Mouse (Mus musculus) adrenal gland, postnatal 0 days (tissue): ENCODE data around the gene Wdr17. TPM values are rescaled to one million over a fixed set of nuclear protein-coding genes. Genes with fewer than 3 reads are reported as not detected.

ENCODE experiments used
- polyA plus RNA-seq: library from polyadenylated mRNA; unstranded; fragments of >200 nt; fragmentation: Nextera tagmentation; extraction: Ambion mirVana; gene quantifications from 2 replicates; pipeline ENCODE4 v1.2.1, GENCODE M21; 2015

The Wdr17 gene
- polyA plus RNA-seq: 0.55 and 1.2 TPM in 2 replicates

DNA sequence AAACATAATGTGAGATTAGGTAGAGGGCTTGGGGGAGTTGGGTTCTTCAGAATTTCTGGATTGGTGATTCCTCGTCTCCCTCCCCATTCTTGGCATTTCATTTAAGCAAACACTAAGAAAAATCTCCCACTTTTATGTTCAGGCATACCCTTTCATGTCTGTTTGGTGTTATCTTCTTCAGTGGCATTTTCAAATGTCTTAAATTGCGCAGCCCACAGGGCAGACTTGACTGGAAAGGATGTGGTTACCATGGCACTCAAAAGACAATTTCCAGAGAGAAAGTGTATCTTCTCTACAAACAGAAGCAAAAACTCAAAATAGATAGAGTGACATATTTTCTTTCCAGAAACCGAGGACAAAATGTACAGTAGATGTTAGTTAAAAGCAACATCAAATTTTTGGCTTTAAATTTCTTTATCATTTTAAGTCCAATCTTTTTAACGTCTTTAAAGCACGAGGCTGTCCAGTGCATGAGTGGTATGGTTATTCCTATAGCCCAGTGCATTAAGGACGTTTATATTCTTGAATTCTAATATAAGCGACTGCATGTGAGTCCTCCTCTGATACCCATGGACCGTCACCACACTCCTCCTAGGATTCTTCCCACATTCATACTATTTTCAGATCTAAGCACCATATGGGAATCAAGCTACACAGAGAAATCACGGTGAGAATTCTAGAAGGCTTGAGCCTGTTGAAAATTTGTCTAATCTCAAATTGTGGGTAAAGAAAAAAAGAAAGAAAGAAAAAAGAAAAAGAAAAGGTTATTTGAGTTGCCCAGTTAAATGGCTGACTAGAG lies at the start of gene Wdr17:
TSS of gene Wdr17 (minus strand) at position 198 of the 799 bp plus-strand sequence.

GRCm38 (mm10) chr8:54600671-54601251 lies 286.2 kb downstream of the Wdr17 start, which contains the start of gene Spata4:
TSS of gene Spata4 (plus strand) at chr8:54600781.

Other genes starting within 250 kb of the Wdr17 start
- gene Gpm6a, start 67.7 kb upstream of the Wdr17 start, polyA plus RNA-seq: 19.5 and 21.8 TPM in 2 replicates